ENCODE assay signal across 8 mouse cellular contexts in the genomic region with DNA sequence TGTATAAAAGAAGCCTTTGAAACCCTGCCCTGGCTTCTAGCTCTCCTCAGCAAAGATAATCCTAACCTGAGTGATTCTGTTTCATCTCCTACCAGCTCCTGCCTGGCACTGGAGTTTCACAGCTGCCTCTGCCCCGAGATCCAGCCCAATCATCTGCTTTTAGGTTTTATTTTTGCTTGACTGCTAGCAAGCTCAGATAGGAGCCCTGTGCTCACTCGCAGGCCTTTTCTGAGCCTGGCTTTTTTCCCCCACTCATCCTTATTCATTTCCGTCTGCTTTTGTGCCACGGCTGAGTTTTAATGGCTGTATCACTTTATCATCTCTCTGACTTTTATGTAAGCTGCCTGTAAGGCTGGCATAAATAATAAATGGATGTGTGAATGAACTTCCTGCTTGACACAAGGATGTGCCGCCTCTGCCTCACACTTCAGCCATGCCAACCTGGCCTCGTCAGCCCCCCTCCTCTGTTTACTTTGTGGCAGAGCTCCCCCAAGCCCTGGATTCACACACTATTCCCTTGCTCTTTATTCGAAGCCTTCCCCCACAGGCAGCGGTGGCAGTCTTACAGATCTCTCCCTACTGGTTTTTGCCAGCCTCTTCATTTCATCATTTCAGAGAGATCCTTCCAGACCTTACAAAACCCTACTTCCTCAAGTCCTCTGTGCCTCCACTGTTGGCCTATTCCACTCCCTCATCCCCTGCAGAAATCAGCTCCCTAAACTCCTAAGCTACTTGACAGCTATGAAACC. TPM values are rescaled to one million over a fixed set of nuclear protein-coding genes. Genes with fewer than 3 reads are reported as not detected.
DNase-seq lines count a peak whose midpoint lies in the region; ATAC-seq and TF ChIP-seq lines count a peak whose summit lies in the region.

No protein-coding gene starts in this region.

- peak overlapping the region; percentile 67 for H3K4me3 ChIP-seq in heart, embryonic 13.5 days
- H3K4me3 ChIP-seq in thymus, adult 2 months (ENCODE audit: control insufficient read depth, insufficient read depth, low read length) = no peak overlapping the region
- H3K4me3 ChIP-seq in limb, embryonic 15.5 days = 0 out of 2 replicates have a peak overlapping the region, but pooled peaks have one; percentile 57

- no peak for TF ChIP-seq CTCF in thymus, adult 2 months (IDR thresholded peaks at IDR 0.05; ENCODE audit: borderline replicate concordance, control insufficient read depth, extremely low read depth, insufficient read depth, low read length, poor library complexity)

- H3K9me3 ChIP-seq in heart, embryonic 13.5 days = no peaks in the 10 kb centered on the region
- no peaks in the 10 kb centered on the region for H3K9me3 ChIP-seq in limb, embryonic 15.5 days

- H3K4me2 ChIP-seq in heart, embryonic 13.5 days = peak overlapping the region; percentile 91
- peak overlapping the region; percentile 84 for H3K4me2 ChIP-seq in limb, embryonic 15.5 days

- H3K9ac ChIP-seq in heart, embryonic 13.5 days = peak overlapping the region; percentile 96
- H3K9ac ChIP-seq in limb, embryonic 15.5 days = no peak overlapping the region

- ATAC-seq in heart, embryonic 13.5 days (ENCODE audit: extremely low read depth, insufficient number of reproducible peaks, low FRiP score, low TSS enrichment) = no peak
- ATAC-seq in limb, embryonic 15.5 days (ENCODE audit: insufficient number of reproducible peaks, low FRiP score, low TSS enrichment, low read depth) = no peak

- H3K27me3 ChIP-seq in heart, embryonic 13.5 days (replicated peaks) = no peaks in the 10 kb centered on the region; the same call in 1 of the 2 replicates
- H3K27me3 ChIP-seq in thymus, adult 2 months (ENCODE audit: control insufficient read depth, insufficient read depth, low read length) = no peaks in the 10 kb centered on the region
- no peaks in the 10 kb centered on the region for H3K27me3 ChIP-seq in limb, embryonic 15.5 days

- H3K36me3 ChIP-seq in heart, embryonic 13.5 days = peaks cover 11% of the 10 kb centered on the region; the same call in 1 of the 2 replicates
- no peaks in the 10 kb centered on the region for H3K36me3 ChIP-seq in thymus, adult 2 months (ENCODE audit: control insufficient read depth, insufficient read depth, low read length)
- peaks cover 29% of the 10 kb centered on the region for H3K36me3 ChIP-seq in limb, embryonic 15.5 days

- 60% methylated on average over 8 of the region's 8 CpGs for WGBS in heart, embryonic 13.5 days
- WGBS in thymus, adult 2 months = 84% methylated on average over 8 of the region's 8 CpGs
- 62% methylated on average over 8 of the region's 8 CpGs for WGBS in limb, embryonic 15.5 days

- DNase-seq in heart, postnatal 4 days = no peak
- no peak for DNase-seq in thymus, adult 2 months
- DNase-seq in thymus, postnatal 10 days (ENCODE audit: low spot score in 2 of 2) = no peak
- DNase-seq in yolk sac, embryonic 10.5 days (ENCODE audit: low spot score) = no peak
- DNase-seq in adrenal gland, postnatal 36 days = no peak
- no peak for DNase-seq in ovary, adult 18-20 months (ENCODE audit: low spot score)

- H3K27ac ChIP-seq in heart, embryonic 13.5 days (replicated peaks) = peak overlapping the region; percentile 91
- H3K27ac ChIP-seq in thymus, adult 2 months (ENCODE audit: control insufficient read depth, insufficient read depth, low read length) = peak overlapping the region; percentile 29; the same call in 1 of the 2 replicates
- H3K27ac ChIP-seq in limb, embryonic 15.5 days = peak overlapping the region; percentile 94

- TF ChIP-seq POLR2A in thymus, adult 2 months (IDR thresholded peaks at IDR 0.05; ENCODE audit: control insufficient read depth, extremely low read depth, insufficient read depth, low read length, poor library complexity) = no peak

- H3K4me1 ChIP-seq in heart, embryonic 13.5 days = peaks cover 16% of the 10 kb centered on the region
- H3K4me1 ChIP-seq in thymus, adult 2 months (replicated peaks; ENCODE audit: control insufficient read depth, insufficient read depth, low read length) = peaks cover 21% of the 10 kb centered on the region
- H3K4me1 ChIP-seq in limb, embryonic 15.5 days = peaks cover 20% of the 10 kb centered on the region

RNA-seq across cellular contexts. Expression of a gene that starts 1.7 kb away (rescaled TPM):
- polyA plus RNA-seq in heart, embryonic 13.5 days (2015; fragmentation: Nextera tagmentation; extraction: Ambion mirVana) = 5.6 and 5.9 TPM in 2 replicates
- total RNA-seq in heart, postnatal 4 days (2021) = 10 to 100 TPM; 13.8 to 15.3 TPM
- 13.4 and 16.2 TPM in 2 replicates for polyA plus RNA-seq in thymus, adult 2 months (2012; rRNA removed)
- 12.5 and 12.7 TPM in 2 replicates for polyA plus RNA-seq in limb, embryonic 15.5 days (2015; fragmentation: Nextera tagmentation; extraction: Ambion mirVana)
- 10 to 100 TPM; 14.9 to 32.2 TPM for total RNA-seq in adrenal gland, postnatal 36 days (2021)

RNA-seq across cellular contexts. Expression of a gene that starts 15.4 kb away (rescaled TPM):
- 0.12 TPM in 1 of 2 replicates, not detected in the other for polyA plus RNA-seq in heart, embryonic 13.5 days (2015; fragmentation: Nextera tagmentation; extraction: Ambion mirVana)
- total RNA-seq in heart, postnatal 4 days (2021) = 1 to 10 TPM in 1 of 2 experiments, under 1 TPM in 1; 0.92 to 1.0 TPM
- 0.55 and 0.59 TPM in 2 replicates for polyA plus RNA-seq in thymus, adult 2 months (2012; rRNA removed)
- polyA plus RNA-seq in limb, embryonic 15.5 days (2015; fragmentation: Nextera tagmentation; extraction: Ambion mirVana) = 0.26 TPM in 1 of 2 replicates, not detected in the other
- not detected for total RNA-seq in adrenal gland, postnatal 36 days (2021)

RNA-seq across cellular contexts. Expression of a gene that starts 21.8 kb away (rescaled TPM):
- 2.1 and 3.5 TPM in 2 replicates for polyA plus RNA-seq in heart, embryonic 13.5 days (2015; fragmentation: Nextera tagmentation; extraction: Ambion mirVana)
- 1 to 10 TPM; 1.2 to 1.5 TPM for total RNA-seq in heart, postnatal 4 days (2021)
- polyA plus RNA-seq in thymus, adult 2 months (2012; rRNA removed) = 1.2 and 2.7 TPM in 2 replicates
- polyA plus RNA-seq in limb, embryonic 15.5 days (2015; fragmentation: Nextera tagmentation; extraction: Ambion mirVana) = 6.2 and 6.4 TPM in 2 replicates
- 10 to 100 TPM; 28.2 to 32.6 TPM for total RNA-seq in adrenal gland, postnatal 36 days (2021)

RNA-seq across cellular contexts. Expression of a gene that starts 26.2 kb away (rescaled TPM):
- polyA plus RNA-seq in heart, embryonic 13.5 days (2015; fragmentation: Nextera tagmentation; extraction: Ambion mirVana) = not detected in 2 replicates
- total RNA-seq in heart, postnatal 4 days (2021) = not detected
- polyA plus RNA-seq in thymus, adult 2 months (2012; rRNA removed) = 6.1 and 13.0 TPM in 2 replicates
- not detected in 2 replicates for polyA plus RNA-seq in limb, embryonic 15.5 days (2015; fragmentation: Nextera tagmentation; extraction: Ambion mirVana)
- 1 to 10 TPM; 2.3 to 3.3 TPM for total RNA-seq in adrenal gland, postnatal 36 days (2021)

RNA-seq across cellular contexts. Expression of a gene that starts 32.8 kb away (rescaled TPM):
- 10.4 and 11.9 TPM in 2 replicates for polyA plus RNA-seq in heart, embryonic 13.5 days (2015; fragmentation: Nextera tagmentation; extraction: Ambion mirVana)
- total RNA-seq in heart, postnatal 4 days (2021) = 10 to 100 TPM; 28.5 to 28.8 TPM
- polyA plus RNA-seq in thymus, adult 2 months (2012; rRNA removed) = 132 and 194 TPM in 2 replicates
- 14.5 and 15.6 TPM in 2 replicates for polyA plus RNA-seq in limb, embryonic 15.5 days (2015; fragmentation: Nextera tagmentation; extraction: Ambion mirVana)
- 10 to 100 TPM; 28.9 to 40.5 TPM for total RNA-seq in adrenal gland, postnatal 36 days (2021)

Comparison
In these comparisons a context has a peak if more than half of its experiments do, and no peak if none do; other contexts are left out.
1. H3K27ac ChIP-seq: peak in every context shown above with its lines; median percentile 94 in limb, embryonic 15.5 days; 91 in heart, embryonic 13.5 days; 29 in thymus, adult 2 months.